11 mouse cellular contexts compared by ENCODE assay signal in the genomic region with DNA sequence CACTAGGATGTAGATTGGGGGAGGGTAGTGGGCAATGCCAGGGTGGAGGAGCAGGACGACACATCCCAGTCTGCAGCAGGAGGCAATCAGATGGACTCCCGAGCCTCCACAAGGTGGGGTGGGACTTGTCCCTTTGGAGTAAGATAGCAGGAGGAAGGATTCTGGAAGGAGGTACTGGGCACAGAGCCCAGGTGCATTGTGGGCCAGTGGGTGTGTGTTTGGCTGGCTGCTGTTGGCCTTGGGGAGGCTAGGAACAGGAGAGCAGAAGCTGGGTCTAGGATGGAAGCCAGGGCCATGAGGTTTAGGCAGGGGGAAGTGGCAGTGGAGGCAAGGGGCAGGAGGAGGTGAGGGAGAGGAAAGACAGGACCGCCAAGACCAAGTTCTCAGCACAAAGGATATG. TPM values are rescaled to one million over a fixed set of nuclear protein-coding genes. Genes with fewer than 3 reads are reported as not detected.
A peak's percentile ranks its signal among the peaks of the same experiment; 100 is the strongest.
DNase-seq lines count a peak whose midpoint lies in the region; ATAC-seq and TF ChIP-seq lines count a peak whose summit lies in the region.
"Had no signal": no experiment of that assay in that cellular context is flagged by ENCODE, and none has a peak within 500 bp of the region (broad histone marks: within the 10 kb centered on the region; RNA-seq: fewer than 3 reads in every experiment).

No protein-coding gene starts in this region.

- H3K4me3 ChIP-seq in neural tube, embryonic 11.5 days (ENCODE audit: low read depth, low read length): no peak overlapping the region
- no peak overlapping the region for H3K4me3 ChIP-seq in intestine, embryonic 16.5 days (ENCODE audit: low read length)
- H3K4me3 ChIP-seq in liver, postnatal 0 days (ENCODE audit: low read depth, low read length): no peak overlapping the region
- H3K4me3 ChIP-seq: gastrocnemius, adult 2 months; limb, embryonic 10.5 days; myocyte had no signal

- TF ChIP-seq CTCF in liver, postnatal 0 days (IDR thresholded peaks at IDR 0.05; ENCODE audit: low read depth): no peak

- no peaks in the 10 kb centered on the region for H3K27me3 ChIP-seq in neural tube, embryonic 11.5 days (ENCODE audit: control insufficient read depth, insufficient read depth, low read length)
- no peaks in the 10 kb centered on the region for H3K27me3 ChIP-seq in intestine, embryonic 16.5 days (replicated peaks; ENCODE audit: control insufficient read depth, insufficient read depth, low read length)
- H3K27me3 ChIP-seq in liver, postnatal 0 days (ENCODE audit: insufficient read depth, low read length): no peaks in the 10 kb centered on the region

- H3K27ac ChIP-seq in neural tube, embryonic 11.5 days (ENCODE audit: low read depth, low read length): no peak overlapping the region
- H3K27ac ChIP-seq in intestine, embryonic 16.5 days (ENCODE audit: low read length): no peak overlapping the region
- H3K27ac ChIP-seq in liver, postnatal 0 days (ENCODE audit: low read depth): no peak overlapping the region
- H3K27ac ChIP-seq: gastrocnemius, adult 2 months; limb, embryonic 10.5 days had no signal

- no peaks in the 10 kb centered on the region for H3K4me1 ChIP-seq in neural tube, embryonic 11.5 days (ENCODE audit: control insufficient read depth, insufficient read depth, low read length)
- H3K4me1 ChIP-seq in intestine, embryonic 16.5 days (ENCODE audit: control insufficient read depth, insufficient read depth, low read length): peaks cover 10% of the 10 kb centered on the region; the same call in 1 of the 2 replicates
- H3K4me1 ChIP-seq in liver, postnatal 0 days (ENCODE audit: insufficient read depth): 0 out of 2 replicates have a peak, but pooled peaks cover 3% of the 10 kb centered on the region

- no peak overlapping the region for H3K4me2 ChIP-seq in neural tube, embryonic 11.5 days (ENCODE audit: low read depth)
- no peak overlapping the region for H3K4me2 ChIP-seq in intestine, embryonic 16.5 days (ENCODE audit: low read depth, low read length)
- H3K4me2 ChIP-seq in liver, postnatal 0 days (ENCODE audit: low read depth, low read length): no peak overlapping the region

- WGBS in neural tube, embryonic 11.5 days: 75% methylated on average over 3 of the region's 3 CpGs
- 45% methylated on average over 3 of the region's 3 CpGs for WGBS in intestine, embryonic 16.5 days
- 54% methylated on average over 3 of the region's 3 CpGs for WGBS in liver, postnatal 0 days (ENCODE audit: insufficient replicate concordance)

- no peak for DNase-seq in frontal cortex, postnatal 36 days (ENCODE audit: low spot score in 2 of 2)
- peak; percentile 6 for DNase-seq in neural tube, embryonic 11.5 days (ENCODE audit: low spot score)
- no peak for DNase-seq in neural tube, embryonic 10.5 days (ENCODE audit: extremely low spot score, low spot score)
- DNase-seq in T-cell, adult 2 months (ENCODE audit: low spot score): no peak
- no peak for DNase-seq in liver, postnatal 0 days
- DNase-seq: gastrocnemius, adult 2 months; heart, postnatal 14 days had no signal

- H3K9ac ChIP-seq in neural tube, embryonic 11.5 days (ENCODE audit: low read length): no peak overlapping the region
- no peak overlapping the region for H3K9ac ChIP-seq in intestine, embryonic 16.5 days (ENCODE audit: low read depth, low read length)
- H3K9ac ChIP-seq in liver, postnatal 0 days (replicated peaks): no peak overlapping the region

- TF ChIP-seq EP300 in liver, postnatal 0 days (IDR thresholded peaks at IDR 0.05; ENCODE audit: low read depth): no peak

- H3K36me3 ChIP-seq in neural tube, embryonic 11.5 days (ENCODE audit: control insufficient read depth, insufficient read depth, low read length): no peaks in the 10 kb centered on the region
- H3K36me3 ChIP-seq in intestine, embryonic 16.5 days (ENCODE audit: control insufficient read depth, insufficient read depth, low read length): no peaks in the 10 kb centered on the region
- H3K36me3 ChIP-seq in liver, postnatal 0 days (replicated peaks; ENCODE audit: insufficient read depth, low read length): no peaks in the 10 kb centered on the region

- ATAC-seq in frontal cortex, adult (ENCODE audit: low TSS enrichment): peak; percentile 41; the same call in 1 of the 2 replicates
- no peak for ATAC-seq in neural tube, embryonic 11.5 days (ENCODE audit: insufficient read depth, low FRiP score, low TSS enrichment)
- ATAC-seq in intestine, embryonic 16.5 days: peak; percentile 22; the same call in 1 of the 2 replicates
- ATAC-seq in liver, postnatal 0 days: no peak

- H3K9me3 ChIP-seq in neural tube, embryonic 11.5 days (ENCODE audit: control insufficient read depth, low read length): no peaks in the 10 kb centered on the region
- no peaks in the 10 kb centered on the region for H3K9me3 ChIP-seq in intestine, embryonic 16.5 days (ENCODE audit: control insufficient read depth, low read length)
- H3K9me3 ChIP-seq in liver, postnatal 0 days (ENCODE audit: low read length): no peaks in the 10 kb centered on the region
- H3K9me3 ChIP-seq: limb, embryonic 10.5 days had no signal

RNA-seq across cellular contexts. Expression of a gene that starts 6.4 kb away (rescaled TPM):
- polyA plus RNA-seq in neural tube, embryonic 11.5 days (2014; fragmentation: Nextera tagmentation; extraction: Ambion mirVana): 13.7 and 14.5 TPM in 2 replicates
- 23.4 and 26.1 TPM in 2 replicates for polyA plus RNA-seq in intestine, embryonic 16.5 days (2015; fragmentation: Nextera tagmentation; extraction: Ambion mirVana)
- polyA plus RNA-seq in liver, postnatal 0 days (2015; fragmentation: Nextera tagmentation; extraction: Ambion mirVana): 2.4 and 2.6 TPM in 2 replicates

RNA-seq across cellular contexts. Expression of a gene that starts 25.7 kb away (rescaled TPM):
- polyA plus RNA-seq in neural tube, embryonic 11.5 days (2014; fragmentation: Nextera tagmentation; extraction: Ambion mirVana): 4.8 and 5.6 TPM in 2 replicates
- 5.7 and 6.1 TPM in 2 replicates for polyA plus RNA-seq in intestine, embryonic 16.5 days (2015; fragmentation: Nextera tagmentation; extraction: Ambion mirVana)
- 0.89 and 1.0 TPM in 2 replicates for polyA plus RNA-seq in liver, postnatal 0 days (2015; fragmentation: Nextera tagmentation; extraction: Ambion mirVana)

RNA-seq across cellular contexts. Expression of a gene that starts 27.6 kb away (rescaled TPM):
- 61.6 and 68.3 TPM in 2 replicates for polyA plus RNA-seq in neural tube, embryonic 11.5 days (2014; fragmentation: Nextera tagmentation; extraction: Ambion mirVana)
- polyA plus RNA-seq in intestine, embryonic 16.5 days (2015; fragmentation: Nextera tagmentation; extraction: Ambion mirVana): 45.9 and 48.1 TPM in 2 replicates
- 13.2 and 15.9 TPM in 2 replicates for polyA plus RNA-seq in liver, postnatal 0 days (2015; fragmentation: Nextera tagmentation; extraction: Ambion mirVana)

RNA-seq across cellular contexts. Expression of a gene that starts 27.9 kb away (rescaled TPM):
- 91.7 and 99.2 TPM in 2 replicates for polyA plus RNA-seq in neural tube, embryonic 11.5 days (2014; fragmentation: Nextera tagmentation; extraction: Ambion mirVana)
- 86.6 and 86.9 TPM in 2 replicates for polyA plus RNA-seq in intestine, embryonic 16.5 days (2015; fragmentation: Nextera tagmentation; extraction: Ambion mirVana)
- polyA plus RNA-seq in liver, postnatal 0 days (2015; fragmentation: Nextera tagmentation; extraction: Ambion mirVana): 88.9 and 91.2 TPM in 2 replicates

RNA-seq across cellular contexts. Expression of a gene that starts 31.9 kb away (rescaled TPM):
- polyA plus RNA-seq in neural tube, embryonic 11.5 days (2014; fragmentation: Nextera tagmentation; extraction: Ambion mirVana): not detected in 2 replicates
- polyA plus RNA-seq in intestine, embryonic 16.5 days (2015; fragmentation: Nextera tagmentation; extraction: Ambion mirVana): 0.29 TPM in 1 of 2 replicates, not detected in the other
- polyA plus RNA-seq in liver, postnatal 0 days (2015; fragmentation: Nextera tagmentation; extraction: Ambion mirVana): 0.07 TPM in 1 of 2 replicates, not detected in the other

Comparison
In these comparisons a context has a peak if more than half of its experiments do, and no peak if none do; other contexts are left out.
1. ATAC-seq: peak in frontal cortex, adult (single experiment) and intestine, embryonic 16.5 days (single experiment); none in neural tube, embryonic 11.5 days (single experiment) and liver, postnatal 0 days (single experiment).